Mouse (Mus musculus): ENCODE data around the gene Tubb3. TPM values are rescaled to one million over a fixed set of nuclear protein-coding genes. Genes with fewer than 3 reads are reported as not detected.

Gene Tubb3
- not detected for total RNA-seq (2021)
- long read RNA-seq, experiment 1, partial matches to known transcripts = 0 of 1 reads
- long read RNA-seq, experiment 1, other reads (novel, unspliced or antisense) = 1 of 1 reads
- long read RNA-seq, experiment 2 = 0 reads

GRCm38 (mm10) chr8:123411246-123411645, at the start of gene Tubb3:
Tubb3 (plus strand) TSS chr8:123411424.
- DNase-seq = no peak

GRCm38 (mm10) chr8:123373403-123374238, 37.6 kb upstream of the Tubb3 start, which contains the start of gene Tcf25:
Tcf25 (plus strand) TSS chr8:123373753.
- DNase-seq = peak; percentile 95

- DNase-seq = peak; percentile 91
These were observed 37.0 kb upstream of the Tubb3 start for GRCm38 (mm10) chr8:123374239-123374578.

- DNase-seq = peak; percentile 36
These were observed 35.5 kb upstream of the Tubb3 start for GRCm38 (mm10) chr8:123375701-123376100.

DNA sequence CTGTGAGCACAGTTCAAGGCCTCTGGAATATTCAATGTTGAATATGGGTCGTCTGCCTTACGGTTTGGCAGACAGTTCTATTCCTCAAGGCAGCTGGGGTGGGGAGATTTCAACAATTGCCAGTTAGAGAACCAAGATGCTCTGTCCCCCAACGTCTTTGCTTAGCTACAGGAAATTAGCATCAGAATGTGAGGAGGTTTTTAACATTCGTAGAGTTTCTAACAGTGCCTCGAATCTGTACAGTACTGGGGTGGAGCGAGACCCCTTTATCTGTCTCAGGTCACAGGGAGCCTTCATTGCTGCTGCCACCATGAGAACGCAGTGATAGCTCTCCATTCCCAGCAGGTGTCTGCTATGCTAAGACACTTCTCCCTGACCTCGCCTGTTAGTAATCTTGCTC, 35.1 kb upstream of the Tubb3 start:
- no peak for DNase-seq

DNA sequence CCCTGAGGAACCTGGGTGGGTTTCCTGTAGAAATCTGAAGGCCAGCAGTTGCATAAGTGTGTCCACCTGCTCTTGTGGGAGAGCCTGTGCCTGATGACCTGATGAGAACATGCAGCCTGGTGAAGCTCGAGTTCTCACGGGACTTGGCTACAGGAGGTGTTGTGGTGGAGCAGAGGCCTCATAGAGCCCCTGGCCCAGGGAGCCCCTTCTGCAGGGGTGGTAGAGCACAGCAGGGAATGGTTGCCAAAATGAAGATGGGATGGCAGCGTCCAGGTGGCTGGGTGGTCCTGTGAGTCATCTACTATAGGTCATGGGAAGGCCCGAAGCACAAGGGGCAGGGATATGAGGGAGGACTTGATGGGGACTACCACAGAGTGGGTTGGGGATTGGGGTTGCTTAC, 29.5 kb upstream of the Tubb3 start:
- DNase-seq = no peak

DNA sequence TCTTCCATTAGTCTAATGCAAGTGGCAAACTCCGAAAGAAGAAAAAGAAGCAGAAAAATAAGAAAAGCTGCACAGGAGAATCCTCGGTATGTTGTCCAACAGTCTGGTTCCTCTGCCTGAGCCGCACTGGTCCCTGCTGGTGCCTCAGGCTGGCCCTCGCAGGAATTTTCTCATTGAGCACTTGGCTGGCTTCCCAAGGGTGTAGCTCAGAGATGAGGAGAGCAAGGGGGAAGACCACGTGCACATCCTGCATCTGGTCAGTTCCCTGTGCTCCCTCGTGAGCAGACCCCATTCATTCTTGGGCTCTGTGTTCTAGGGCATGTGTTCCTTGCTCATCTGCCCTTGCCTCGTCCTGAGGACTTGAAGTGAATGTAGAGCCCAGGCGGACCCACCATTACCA, 28.7 kb upstream of the Tubb3 start:
- DNase-seq = no peak

GRCm38 (mm10) chr8:123384883-123385540, 26.2 kb upstream of the Tubb3 start:
- no peak for DNase-seq

- no peak for DNase-seq
These were observed 24.2 kb upstream of the Tubb3 start for GRCm38 (mm10) chr8:123387041-123387440.

DNA sequence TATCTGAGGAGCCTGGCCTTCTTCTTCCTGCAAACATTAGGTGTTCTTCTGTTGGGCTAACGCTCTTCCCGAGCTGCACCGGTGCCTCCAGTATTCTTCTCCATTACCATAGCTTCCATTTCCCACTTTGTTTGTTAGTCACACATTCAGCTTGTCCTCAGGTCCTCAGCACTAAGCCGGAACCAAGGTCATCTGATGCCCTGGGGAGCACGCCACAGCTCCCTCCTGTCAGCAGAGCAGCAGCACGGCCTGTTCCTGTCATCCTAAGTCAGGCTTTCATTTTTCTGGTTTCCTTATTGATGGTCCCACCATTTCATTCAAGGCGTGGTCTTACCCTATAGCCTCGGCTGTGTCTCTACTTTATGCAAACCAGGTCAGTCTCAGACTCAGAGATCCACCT, 23.4 kb upstream of the Tubb3 start:
- no peak for DNase-seq

- DNase-seq = no peak
These were observed 22.2 kb upstream of the Tubb3 start for GRCm38 (mm10) chr8:123389026-123389425.

DNA sequence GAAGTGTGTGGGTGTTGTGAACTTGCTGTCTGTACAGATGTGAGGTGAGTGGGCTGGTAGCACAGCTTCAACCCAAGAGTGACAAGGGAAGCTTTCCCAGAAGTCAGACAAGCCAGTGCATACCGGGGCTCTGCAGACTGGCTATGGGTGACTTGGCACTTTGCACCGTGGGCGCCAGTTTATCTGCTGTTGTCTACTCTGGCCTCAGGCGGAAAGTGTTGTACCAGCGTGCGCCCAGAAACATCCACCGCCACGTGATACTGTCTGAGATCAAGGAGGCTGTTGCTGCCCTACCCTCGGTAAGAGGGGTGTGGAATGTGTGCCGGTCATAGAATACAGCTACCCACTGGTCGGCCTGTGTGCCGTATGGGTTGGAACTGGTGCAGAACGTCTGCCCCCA, 12.9 kb upstream of the Tubb3 start:
- DNase-seq = no peak

DNA sequence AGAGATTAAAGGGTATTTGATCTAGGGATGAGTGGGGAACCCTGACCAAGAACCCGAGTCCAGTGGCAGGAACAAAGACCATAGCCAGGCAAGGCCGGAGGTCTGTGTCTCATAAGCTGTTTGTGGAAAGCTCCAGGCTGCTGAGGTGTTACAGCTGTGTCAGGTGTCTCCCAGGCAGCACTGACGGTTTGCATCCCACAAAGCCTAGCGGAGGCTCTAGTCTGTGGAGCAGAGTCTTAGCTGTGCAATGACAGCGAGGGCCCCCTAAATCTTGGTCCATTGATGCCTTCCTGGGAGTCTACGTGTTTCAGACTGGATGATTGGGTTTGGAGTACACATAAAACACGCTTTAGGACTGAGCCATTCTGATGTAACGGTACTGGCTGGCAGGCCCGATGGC, 9.3 kb upstream of the Tubb3 start:
- no peak for DNase-seq

DNA sequence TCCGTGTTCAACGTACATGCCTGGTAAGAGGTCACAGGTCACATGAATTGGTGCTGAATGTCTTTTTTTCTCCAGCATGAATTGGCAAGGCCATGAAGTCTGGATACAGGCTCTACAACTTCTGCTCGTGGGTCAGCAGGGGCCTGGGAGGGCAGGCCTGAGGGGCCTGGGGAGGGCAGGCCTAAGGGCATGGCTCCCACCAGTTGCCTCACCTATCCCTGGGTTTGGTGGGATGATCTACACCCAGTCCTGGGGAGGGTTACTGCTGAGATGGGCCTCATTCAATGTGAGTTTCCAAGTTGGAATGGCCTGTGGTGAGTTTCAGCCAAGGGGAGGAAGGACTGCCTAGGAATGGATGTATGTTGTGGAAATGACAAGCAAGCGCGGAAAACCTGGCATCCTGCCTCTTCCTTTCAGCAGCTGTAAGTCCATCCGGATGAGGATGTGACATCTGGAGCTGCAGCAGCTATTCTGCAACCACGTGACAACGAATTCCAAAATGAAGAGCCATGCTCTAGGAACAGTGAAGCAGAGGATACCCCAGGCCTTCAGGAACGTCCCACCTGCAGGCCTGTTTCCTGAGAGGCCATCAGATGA, 8.4 kb upstream of the Tubb3 start:
- DNase-seq = no peak

DNA sequence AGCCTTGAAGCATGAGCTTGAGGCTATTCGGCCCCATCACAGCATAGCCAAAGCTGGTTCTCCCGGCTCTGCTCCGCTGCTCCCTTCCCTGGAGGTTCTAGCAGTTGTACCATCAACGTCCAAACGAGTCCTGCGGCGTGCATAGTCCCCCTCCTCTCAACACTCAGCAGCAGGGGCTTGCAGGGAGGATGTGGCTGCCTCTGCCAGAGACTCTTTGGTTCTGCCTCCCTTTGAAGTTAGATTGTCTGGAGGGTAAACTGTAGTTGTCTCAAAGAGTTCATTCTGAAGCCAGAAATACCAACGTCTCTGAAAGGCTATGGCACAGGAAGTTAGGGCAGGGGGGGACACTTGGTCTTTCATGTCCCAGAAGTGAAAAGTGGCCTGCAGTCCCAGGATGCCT, 6.7 kb upstream of the Tubb3 start:
- DNase-seq = no peak

DNA sequence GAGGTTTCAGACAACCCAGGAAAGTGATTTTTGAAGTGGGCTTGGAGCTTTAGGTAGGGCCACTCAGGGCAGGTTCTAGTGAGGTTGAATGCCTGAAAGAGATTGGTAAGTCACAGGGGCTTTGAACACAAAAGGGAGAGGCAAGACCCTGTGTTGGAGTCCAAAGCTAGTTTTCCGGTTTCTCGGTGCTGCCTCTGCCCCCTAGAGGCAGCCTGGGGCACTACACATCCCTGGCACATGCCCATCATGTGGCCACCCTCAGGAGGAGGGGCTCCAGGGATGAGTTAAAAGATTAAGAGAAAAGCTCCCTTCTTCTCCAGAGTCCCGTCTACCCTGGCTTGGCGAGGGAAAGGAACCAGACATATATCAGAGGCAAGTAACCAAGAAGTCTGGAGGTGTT, 4.4 kb upstream of the Tubb3 start, which contains the start of gene Mc1r:
Gene Mc1r (plus strand): TSS at position 322 of the 400 bp plus-strand sequence.
- DNase-seq = peak; percentile 34

- DNase-seq = no peak
These were observed 3.6 kb upstream of the Tubb3 start for GRCm38 (mm10) chr8:123407612-123408011.

DNA sequence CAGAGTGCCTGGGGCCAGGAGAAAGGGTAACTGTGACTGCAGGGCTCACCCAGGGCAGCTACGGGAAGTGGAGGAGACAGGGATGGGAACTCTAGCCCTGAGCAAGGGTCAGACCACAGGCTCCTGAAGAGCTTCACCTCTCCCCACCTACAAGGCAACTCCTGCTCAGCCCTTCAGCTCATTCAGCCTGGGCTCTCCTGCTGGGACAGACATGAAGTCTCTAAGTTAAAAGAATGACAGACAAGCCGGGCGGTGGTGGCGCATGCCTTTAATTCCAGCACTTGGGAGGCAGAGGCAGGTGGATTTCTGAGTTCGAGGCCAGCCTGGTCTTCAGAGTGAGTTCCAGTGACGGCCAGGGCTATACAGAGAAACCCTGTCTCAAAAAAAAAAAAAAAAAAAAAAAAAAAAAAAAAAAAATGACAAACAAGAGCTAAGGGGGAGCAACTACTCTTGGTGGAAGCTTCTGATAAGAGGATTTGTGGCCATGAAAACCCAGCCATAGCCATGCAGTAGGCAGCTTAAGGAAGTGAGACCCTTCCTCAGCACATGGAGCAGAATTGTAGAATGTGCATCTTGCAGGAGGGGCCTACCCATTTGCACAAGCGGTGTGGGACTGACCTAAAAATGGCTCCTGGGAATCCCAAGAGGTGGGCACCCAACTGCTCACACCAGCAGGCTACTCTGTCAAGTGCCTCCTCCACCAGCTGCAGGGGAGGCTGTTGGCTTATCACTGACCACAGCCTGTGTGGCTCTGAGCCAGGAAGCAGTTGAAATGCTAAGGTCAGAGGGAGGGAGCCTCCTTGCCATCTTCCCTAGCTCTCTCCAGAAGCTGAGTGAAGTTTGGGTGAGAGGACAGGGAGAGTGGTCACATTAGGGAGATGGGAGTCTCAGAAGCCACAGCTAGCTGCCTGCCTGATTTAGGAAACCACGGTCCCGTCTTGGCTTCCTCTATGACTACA, 2.4 kb upstream of the Tubb3 start:
- DNase-seq = no peak

DNA sequence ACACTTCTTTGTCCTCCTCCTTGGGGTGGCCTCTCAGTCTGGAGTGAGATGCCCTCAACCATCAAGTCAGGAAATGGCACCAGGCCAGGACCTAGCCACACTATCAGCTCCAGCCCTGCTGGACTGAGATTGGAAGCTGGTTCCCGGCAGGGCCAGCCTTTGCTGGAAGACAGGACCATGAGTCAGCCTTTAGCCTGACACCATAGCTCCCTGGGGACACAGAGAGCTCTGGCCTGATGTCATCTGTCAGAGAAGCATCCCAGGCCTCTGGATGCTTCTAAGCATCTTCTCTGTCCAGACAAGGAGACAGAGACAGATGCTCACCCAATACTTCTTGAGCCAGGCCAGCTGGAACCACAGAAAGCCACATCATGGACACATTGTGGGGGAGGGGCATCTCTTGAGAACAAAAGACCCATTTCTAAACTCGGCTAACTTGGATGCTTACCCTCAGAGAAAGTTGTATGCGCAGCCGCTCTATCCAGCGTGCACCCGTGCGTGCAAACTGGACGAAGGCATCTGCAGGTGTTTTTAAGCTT, 1.1 kb upstream of the Tubb3 start:
- no peak for DNase-seq

DNA sequence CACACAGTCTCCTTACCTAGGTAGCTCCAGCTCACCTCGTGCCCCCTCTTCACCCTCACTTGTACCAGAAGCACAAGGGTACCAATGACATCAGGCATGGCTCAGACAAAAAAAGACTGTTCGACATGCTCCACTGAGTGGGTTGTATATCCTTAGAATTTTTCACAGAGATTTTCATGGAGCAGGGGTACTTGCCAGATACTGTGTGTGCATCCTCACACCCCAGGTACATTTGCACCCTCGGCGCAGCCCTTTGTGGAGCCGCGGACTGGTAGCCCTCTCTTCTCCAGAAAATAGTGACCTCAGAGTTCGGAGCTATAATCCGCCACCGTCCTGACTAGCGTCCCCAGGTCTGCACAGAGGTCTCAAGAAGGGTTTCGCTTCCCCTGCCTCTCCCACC, 436 bp upstream of the Tubb3 start:
- DNase-seq = no peak

DNA sequence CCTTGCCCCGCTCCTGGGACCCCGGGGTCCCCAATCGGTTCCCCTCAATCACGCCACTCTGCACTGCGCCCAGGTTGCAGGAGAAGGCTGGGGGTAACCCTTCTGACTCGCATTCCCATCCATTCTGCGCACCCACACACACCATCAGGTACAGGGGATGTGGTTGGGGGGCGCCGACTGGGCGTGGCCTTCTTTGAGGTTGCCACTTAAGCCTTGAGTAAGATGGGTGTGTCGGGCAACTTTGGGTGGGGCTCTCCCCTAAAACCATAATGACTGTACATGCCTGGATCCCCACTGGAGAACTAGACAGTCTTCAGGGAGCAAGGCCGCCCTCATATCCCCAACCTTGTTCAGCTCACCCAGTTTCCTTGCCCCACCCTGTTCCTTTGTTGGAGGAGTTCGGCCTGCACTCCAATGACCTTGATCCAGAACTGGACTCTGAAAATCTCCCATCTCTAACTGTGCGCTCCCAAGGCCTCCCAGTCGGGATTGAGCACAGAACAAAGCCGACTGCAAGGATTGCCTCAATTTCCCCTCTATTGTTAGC, 630 bp downstream of the Tubb3 start:
- DNase-seq = no peak

Measured in gastrocnemius, postnatal 25 days (tissue).